Mouse (Mus musculus) midbrain, postnatal 0 days (tissue): ENCODE data around the gene Crp. TPM values are rescaled to one million over a fixed set of nuclear protein-coding genes. Genes with fewer than 3 reads are reported as not detected.

Source experiments
- ATAC-seq: fragments of 200-750 bp; cut with Nextera tagmentation; 2 replicates; pipeline ENCODE4 v1.8.0; 2017; ENCODE audit warnings: moderate number of reproducible peaks, mild to moderate bottlenecking, moderate TSS enrichment, moderate library complexity; ENCODE audit not compliant: low FRiP score
- DNase-seq: peaks from one replicate; pipeline ENCODE4 v3.0.0-alpha.2; 2015; ENCODE audit warnings: low spot score
- H3K27ac ChIP-seq: fragments of 300-500 bp; sonication (generic); 2 replicates; pipeline ENCODE4 v1.5.1; 2014; ENCODE audit warnings: low read depth, mild to moderate bottlenecking, low read length, mixed read lengths
- H3K27me3 ChIP-seq: fragments of 300-500 bp; sonication (generic); 2 replicates; pipeline ENCODE4 v1.6.1; 2014; ENCODE audit warnings: low read length, control low read depth, mixed read lengths; ENCODE audit not compliant: insufficient read depth
- H3K36me3 ChIP-seq: fragments of 300-500 bp; sonication (generic); 2 replicates; pipeline ENCODE4 v1.6.1; 2014; ENCODE audit warnings: low read length, control low read depth, mixed read lengths; ENCODE audit not compliant: insufficient read depth
- H3K4me1 ChIP-seq: fragments of 300-500 bp; sonication (generic); 2 replicates; pipeline ENCODE4 v1.6.1; 2014; ENCODE audit warnings: mild to moderate bottlenecking, control low read depth, antibody characterized with exemption, low read length, mixed read lengths; ENCODE audit not compliant: insufficient read depth
- H3K4me2 ChIP-seq: fragments of 300-500 bp; sonication (generic); 2 replicates; pipeline ENCODE4 v1.6.1; 2014; ENCODE audit warnings: low read depth, mild to moderate bottlenecking, low read length, mixed read lengths; ENCODE audit not compliant: poor library complexity, severe bottlenecking
- H3K4me3 ChIP-seq: fragments of 300-500 bp; sonication (generic); 2 replicates; pipeline ENCODE4 v1.5.1; 2014; ENCODE audit warnings: low read depth, mild to moderate bottlenecking, low read length, moderate library complexity
- H3K9ac ChIP-seq: fragments of 300-500 bp; sonication (generic); replicated peaks from 2 replicates; pipeline ENCODE4 v1.6.1; 2014; ENCODE audit warnings: mild to moderate bottlenecking, low read length, moderate library complexity, mixed read lengths; ENCODE audit not compliant: poor library complexity, severe bottlenecking
- H3K9me3 ChIP-seq: fragments of 300-500 bp; sonication (generic); 2 replicates; pipeline ENCODE4 v1.6.1; 2016; ENCODE audit warnings: low read length, control low read depth
- CTCF ChIP-seq: IDR thresholded peaks from 2 replicates; pipeline ENCODE4 v1.5.1; 2016; ENCODE audit warnings: antibody characterized with exemption, mild to moderate bottlenecking
- WGBS: fragments of 180-500 bp; shearing (Covaris S2); extraction: QIAGEN DNeasy Blood & Tissue Kit; methylation state at CpG from one replicate; pipeline ENCODE4 v1.1.7; 2014; 5-methylcytosine and 5-hydroxymethylcytosine counted together
- polyA plus RNA-seq: library from polyadenylated mRNA; unstranded; fragments of >200 nt; fragmentation: Nextera tagmentation; extraction: Ambion mirVana; gene quantifications from 2 replicates; pipeline ENCODE4 v1.2.1, GENCODE M21; 2015
- total RNA-seq: library from RNA; depleted of rRNA; stranded (reverse); fragments of >200 nt; gene quantifications from 2 replicates; pipeline ENCODE4 v1.2.3, GENCODE M21; 2014; rRNA removed

The Crp gene
- total and polyA plus RNA-seq, 2 experiments from 2014 or later, result not detected

DNA sequence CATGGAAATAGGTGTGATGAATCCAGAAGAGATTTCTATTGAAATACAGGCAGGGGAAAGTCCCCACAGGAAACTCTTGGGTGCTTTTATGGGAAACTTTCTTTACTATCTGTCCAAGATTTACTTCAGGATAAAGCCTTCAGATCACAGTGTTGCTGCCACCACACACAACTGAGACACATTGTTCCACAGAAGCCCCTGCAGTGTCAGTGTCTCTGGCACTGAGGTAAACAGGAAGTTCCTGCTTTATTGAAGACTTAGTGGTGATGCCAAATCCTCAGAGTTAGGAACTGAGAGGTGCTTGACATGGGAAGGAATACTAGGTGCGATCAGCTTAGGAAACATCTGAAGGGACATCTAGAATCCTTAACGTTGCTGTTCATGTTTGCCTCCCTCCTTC is 131.1 kb downstream of the Crp start:
- Histone ChIP-seq H3K36me3 (no peaks in the 10 kb centered on the region), H3K4me3 (no peak overlapping the region), H3K9me3 (no peaks in the 10 kb centered on the region), H3K4me1 (no peaks in the 10 kb centered on the region), H3K4me2 (no peak overlapping the region), H3K27me3 (no peaks in the 10 kb centered on the region), H3K9ac (no peak overlapping the region), H3K27ac (no peak overlapping the region)
- no peak for TF ChIP-seq CTCF
- ATAC-seq (no peak), DNase-seq (no peak)
- WGBS, result 95% methylated on average over 2 of the region's 2 CpGs

DNA sequence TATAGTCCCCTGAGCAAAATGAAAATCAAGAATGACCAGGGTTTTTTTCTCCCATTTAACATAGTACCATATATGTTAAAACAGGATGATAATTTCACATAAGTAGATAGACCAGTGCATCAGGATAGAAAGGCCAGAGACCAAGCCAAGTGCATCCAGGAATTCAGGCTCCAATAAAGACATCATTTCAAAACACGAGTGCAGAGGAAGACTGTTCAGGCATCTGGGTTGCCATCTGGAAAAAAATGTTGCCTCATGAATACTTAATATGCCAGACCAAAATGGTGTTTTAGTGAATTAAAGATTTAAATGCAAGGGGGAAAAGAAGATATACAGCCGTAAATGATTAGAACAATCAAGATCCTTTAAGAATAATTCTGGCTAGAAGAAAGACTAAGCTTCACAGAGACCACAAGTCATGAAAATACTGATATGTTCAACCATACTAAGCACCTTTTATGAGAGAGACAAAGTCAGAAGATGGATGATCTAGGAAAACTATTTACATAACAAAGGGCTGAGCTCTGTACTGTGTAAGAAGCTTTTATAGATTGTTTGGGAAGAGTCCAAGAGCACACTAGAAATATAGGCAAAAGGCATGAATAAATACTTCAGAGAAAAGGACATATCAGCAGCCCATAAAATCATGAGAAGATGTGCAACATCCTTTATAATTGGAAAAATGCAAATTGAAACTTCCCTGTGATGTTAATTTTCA is 149.3 kb downstream of the Crp start:
- DNase-seq (no peak), ATAC-seq (no peak)
- Histone ChIP-seq H3K36me3 (no peaks in the 10 kb centered on the region), H3K9me3 (no peaks in the 10 kb centered on the region), H3K27me3 (no peaks in the 10 kb centered on the region), H3K4me1 (no peaks in the 10 kb centered on the region), H3K27ac (no peak overlapping the region), H3K9ac (no peak overlapping the region), H3K4me2 (no peak overlapping the region), H3K4me3 (no peak overlapping the region)
- WGBS, result 54% methylated on average over 2 of the region's 2 CpGs
- TF ChIP-seq CTCF, result no peak

DNA sequence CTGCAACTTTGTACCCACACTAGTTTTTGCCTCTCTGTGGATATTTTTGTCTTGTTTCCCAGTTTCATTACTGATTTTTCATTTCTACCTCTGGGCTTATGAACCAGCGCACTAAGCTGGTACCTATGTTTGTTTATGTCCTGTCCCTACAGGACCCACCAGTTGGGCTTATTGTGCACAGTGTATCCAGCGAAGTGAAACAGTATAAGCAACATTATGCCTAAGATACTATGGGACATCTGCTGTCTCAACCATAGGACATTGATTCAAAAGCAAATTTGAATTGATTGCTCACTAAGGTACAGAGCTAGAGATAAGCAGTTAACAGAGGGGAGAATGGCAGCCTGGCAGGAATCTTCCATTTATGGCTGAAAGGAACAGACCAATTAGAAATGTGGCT is 150.3 kb downstream of the Crp start:
- Histone ChIP-seq H3K27me3 (no peaks in the 10 kb centered on the region), H3K4me3 (no peak overlapping the region), H3K4me2 (no peak overlapping the region), H3K27ac (no peak overlapping the region), H3K36me3 (no peaks in the 10 kb centered on the region), H3K9ac (no peak overlapping the region), H3K9me3 (no peaks in the 10 kb centered on the region), H3K4me1 (no peaks in the 10 kb centered on the region)
- DNase-seq (no peak), ATAC-seq (no peak)
- no peak for TF ChIP-seq CTCF
- WGBS, result 88% methylated on average over 2 of the region's 2 CpGs

DNA sequence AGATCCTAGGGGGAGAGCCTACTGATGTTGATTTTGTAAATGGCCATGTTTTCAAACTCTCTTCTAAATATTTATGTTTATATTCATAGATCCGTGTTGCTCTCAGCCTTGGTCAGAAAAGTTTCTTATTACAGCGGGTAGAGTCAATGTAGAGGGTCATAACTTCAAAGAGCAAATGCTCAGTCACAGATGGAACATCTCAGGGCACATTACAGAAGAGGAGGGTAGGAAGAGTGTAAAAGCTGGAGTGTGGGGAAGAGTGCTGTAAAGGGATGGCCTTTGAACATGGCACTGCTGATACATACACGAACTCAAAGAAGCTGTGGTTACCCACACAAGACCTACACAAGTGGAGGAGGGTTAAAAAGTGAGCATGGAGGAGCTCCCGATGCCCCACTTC is 177.4 kb downstream of the Crp start:
- Histone ChIP-seq H3K4me2 (no peak overlapping the region), H3K4me3 (no peak overlapping the region), H3K9ac (no peak overlapping the region), H3K4me1 (no peaks in the 10 kb centered on the region), H3K27ac (no peak overlapping the region), H3K27me3 (no peaks in the 10 kb centered on the region), H3K9me3 (no peaks in the 10 kb centered on the region), H3K36me3 (no peaks in the 10 kb centered on the region)
- DNase-seq (no peak), ATAC-seq (no peak)
- TF ChIP-seq CTCF, result no peak
- 83% methylated on average over 4 of the region's 4 CpGs for WGBS

- Histone ChIP-seq H3K4me2 (no peak overlapping the region), H3K4me1 (no peaks in the 10 kb centered on the region), H3K27me3 (no peaks in the 10 kb centered on the region), H3K9ac (no peak overlapping the region), H3K9me3 (no peaks in the 10 kb centered on the region), H3K4me3 (no peak overlapping the region), H3K36me3 (no peaks in the 10 kb centered on the region), H3K27ac (no peak overlapping the region)
- DNase-seq (no peak), ATAC-seq (no peak)
- no peak for TF ChIP-seq CTCF
- WGBS, result 58% methylated on average over 1 of the region's 1 CpGs
Measured at GRCm38 (mm10) chr1:172876675-172877074, 178.8 kb downstream of the Crp start.

Other genes starting within 250 kb of the Crp start
- gene Slamf9, start 222.7 kb upstream of the Crp start, total RNA-seq, result 0.19 and 0.38 TPM in 2 replicates
- gene Slamf9, start 222.7 kb upstream of the Crp start, polyA plus RNA-seq, result 0.20 and 0.29 TPM in 2 replicates
- gene Igsf9, start 216.3 kb upstream of the Crp start, total RNA-seq, result 40.6 and 53.9 TPM in 2 replicates
- gene Igsf9, start 216.3 kb upstream of the Crp start, polyA plus RNA-seq, result 25.0 and 29.0 TPM in 2 replicates
- 36.3 and 41.6 TPM in 2 replicates for gene Tagln2, start 198.0 kb upstream of the Crp start, total RNA-seq
- gene Tagln2, start 198.0 kb upstream of the Crp start, polyA plus RNA-seq, result 36.7 and 41.8 TPM in 2 replicates
- gene Cfap45, start 177.3 kb upstream of the Crp start, total RNA-seq, result 3.1 and 6.3 TPM in 2 replicates
- gene Cfap45, start 177.3 kb upstream of the Crp start, polyA plus RNA-seq, result 3.9 and 5.4 TPM in 2 replicates
- 0.11 and 2.3 TPM in 2 replicates for gene Vsig8, start 142.1 kb upstream of the Crp start, total RNA-seq
- gene Vsig8, start 142.1 kb upstream of the Crp start, polyA plus RNA-seq, result 1.3 and 2.5 TPM in 2 replicates
- gene Slamf8, start 107.5 kb upstream of the Crp start, total RNA-seq, result not detected in 2 replicates
- gene Slamf8, start 107.5 kb upstream of the Crp start, polyA plus RNA-seq, result not detected in 2 replicates
- 0.16 TPM in 1 of 2 replicates, not detected in the other for gene Fcrl6, start 95.5 kb upstream of the Crp start, total RNA-seq
- 0.10 and 0.11 TPM in 2 replicates for gene Fcrl6, start 95.5 kb upstream of the Crp start, polyA plus RNA-seq
- 1.8 and 3.3 TPM in 2 replicates for gene Dusp23, start 65.1 kb upstream of the Crp start, total RNA-seq
- 7.2 and 8.3 TPM in 2 replicates for gene Dusp23, start 65.1 kb upstream of the Crp start, polyA plus RNA-seq
- not detected in 2 replicates for gene Apcs, start 197.0 kb downstream of the Crp start, total RNA-seq
- not detected in 2 replicates for gene Apcs, start 197.0 kb downstream of the Crp start, polyA plus RNA-seq